Mouse (Mus musculus) heart, embryonic 15.5 days (tissue): ENCODE results near the gene Tas2r134. TPM values are rescaled to one million over a fixed set of nuclear protein-coding genes. Genes with fewer than 3 reads are reported as not detected.

Source experiments
- ATAC-seq: fragments of 200-750 bp; cut with Nextera tagmentation; replicated peaks from 2 replicates; pipeline ENCODE4 v1.8.0; 2017; ENCODE audit warnings: low read depth, moderate TSS enrichment; ENCODE audit not compliant: insufficient number of reproducible peaks, insufficient read depth, low FRiP score
- H3K27ac ChIP-seq: fragments of 300-500 bp; sonication (generic); 2 replicates; pipeline ENCODE4 v1.5.1; 2015; ENCODE audit warnings: mild to moderate bottlenecking, inconsistent platforms
- H3K27me3 ChIP-seq: fragments of 300-500 bp; sonication (generic); 2 replicates; pipeline ENCODE4 v1.6.1; 2015; ENCODE audit warnings: inconsistent platforms
- H3K36me3 ChIP-seq: fragments of 300-500 bp; sonication (generic); 2 replicates; pipeline ENCODE4 v1.6.1; 2015; ENCODE audit warnings: mild to moderate bottlenecking, inconsistent platforms
- H3K4me1 ChIP-seq: fragments of 300-500 bp; sonication (generic); replicated peaks from 2 replicates; pipeline ENCODE4 v1.6.1; 2015; ENCODE audit warnings: inconsistent platforms
- H3K4me2 ChIP-seq: fragments of 300-500 bp; sonication (generic); 2 replicates; pipeline ENCODE4 v1.6.1; 2015; ENCODE audit warnings: inconsistent platforms, mild to moderate bottlenecking, moderate library complexity
- H3K4me3 ChIP-seq: fragments of 300-500 bp; sonication (generic); 2 replicates; pipeline ENCODE4 v1.5.1; 2015; ENCODE audit warnings: mild to moderate bottlenecking, inconsistent platforms
- H3K9ac ChIP-seq: fragments of 300-500 bp; sonication (generic); 2 replicates; pipeline ENCODE4 v1.6.1; 2015; ENCODE audit warnings: mild to moderate bottlenecking, inconsistent platforms
- H3K9me3 ChIP-seq: fragments of 300-500 bp; sonication (generic); replicated peaks from 2 replicates; pipeline ENCODE4 v1.6.1; 2016; ENCODE audit warnings: inconsistent platforms
- WGBS: fragments of 180-500 bp; shearing (Covaris S2); methylation state at CpG from one replicate; pipeline ENCODE4 v1.1.7; 2015; ENCODE audit warnings: mixed read lengths; 5-methylcytosine and 5-hydroxymethylcytosine counted together
- polyA plus RNA-seq: library from polyadenylated mRNA; unstranded; fragments of >200 nt; fragmentation: Nextera tagmentation; extraction: Ambion mirVana; gene quantifications from 2 replicates; pipeline ENCODE4 v1.2.1, GENCODE M21; 2015

Gene Tas2r134
- polyA plus RNA-seq, result not detected in 2 replicates

DNA sequence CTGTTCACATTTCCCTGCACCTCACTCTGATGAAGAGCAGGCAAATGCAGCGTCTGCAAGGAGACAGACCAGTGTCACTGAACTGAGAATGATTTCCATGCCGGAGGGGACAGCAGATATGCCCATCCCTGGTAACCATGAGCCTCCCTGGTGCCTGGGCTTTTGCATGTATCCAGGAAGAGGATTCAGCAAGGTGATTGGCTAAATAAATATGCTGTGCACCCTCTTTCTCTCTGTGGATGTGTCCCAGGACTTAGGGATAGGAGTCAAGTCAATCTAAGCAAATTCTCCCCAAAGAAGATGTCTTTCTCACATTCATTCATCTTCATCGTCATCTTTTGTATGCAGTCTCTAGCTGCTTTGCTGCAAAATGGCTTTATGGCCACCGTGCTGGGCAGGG, at the start of gene Tas2r134:
TSS of gene Tas2r134 (plus strand) at position 301 of the 400 bp plus-strand sequence.
- no peaks in the 10 kb centered on the region for H3K36me3 ChIP-seq
- WGBS, result 77% methylated on average over 4 of the region's 4 CpGs

DNA sequence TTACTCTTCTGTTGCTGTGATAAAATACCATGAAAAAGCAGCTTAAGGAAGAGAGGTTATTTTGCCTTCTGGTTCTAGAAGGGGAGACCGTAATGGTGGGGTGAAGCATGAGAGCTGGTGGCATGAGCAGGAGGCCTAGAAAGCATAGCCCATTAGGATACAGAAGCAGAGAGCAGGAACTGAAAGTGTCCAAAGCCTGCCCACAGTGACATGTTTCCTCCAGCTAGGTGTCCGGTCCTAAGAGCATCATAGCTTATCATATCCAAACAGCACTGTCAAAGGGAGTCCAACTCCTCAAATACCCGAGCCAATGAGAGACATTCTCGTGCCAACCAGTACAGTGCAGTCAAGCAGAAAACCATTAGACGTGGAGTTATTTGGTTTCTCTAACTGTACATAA, 47.5 kb upstream of the Tas2r134 start:
- no peaks in the 10 kb centered on the region for H3K27me3 ChIP-seq
- H3K4me2 ChIP-seq, result no peak overlapping the region
- H3K4me1 ChIP-seq, result no peaks in the 10 kb centered on the region
- H3K36me3 ChIP-seq, result no peaks in the 10 kb centered on the region
- H3K9me3 ChIP-seq, result no peaks in the 10 kb centered on the region
- H3K27ac ChIP-seq, result no peak overlapping the region
- no peak overlapping the region for H3K4me3 ChIP-seq
- no peak for ATAC-seq
- no peak overlapping the region for H3K9ac ChIP-seq
- 68% methylated on average over 5 of the region's 5 CpGs for WGBS

More for the DNA sequence above, at the start of gene Tas2r134:
- H3K27ac ChIP-seq, result no peak within 1 kb of the TSS
- H3K9ac ChIP-seq, result no peak within 1 kb of the TSS
- H3K4me3 ChIP-seq, result no peak within 1 kb of the TSS
- H3K9me3 ChIP-seq, result no peaks in the 10 kb centered on the region
- no peaks in the 10 kb centered on the region for H3K4me1 ChIP-seq
- no peak for ATAC-seq
- no peaks in the 10 kb centered on the region for H3K27me3 ChIP-seq
- no peak within 1 kb of the TSS for H3K4me2 ChIP-seq

- ATAC-seq, result no peak
- H3K4me3 ChIP-seq, result no peak overlapping the region
These were observed 43.0 kb upstream of the Tas2r134 start for GRCm38 (mm10) chr2:51584050-51585046.

DNA sequence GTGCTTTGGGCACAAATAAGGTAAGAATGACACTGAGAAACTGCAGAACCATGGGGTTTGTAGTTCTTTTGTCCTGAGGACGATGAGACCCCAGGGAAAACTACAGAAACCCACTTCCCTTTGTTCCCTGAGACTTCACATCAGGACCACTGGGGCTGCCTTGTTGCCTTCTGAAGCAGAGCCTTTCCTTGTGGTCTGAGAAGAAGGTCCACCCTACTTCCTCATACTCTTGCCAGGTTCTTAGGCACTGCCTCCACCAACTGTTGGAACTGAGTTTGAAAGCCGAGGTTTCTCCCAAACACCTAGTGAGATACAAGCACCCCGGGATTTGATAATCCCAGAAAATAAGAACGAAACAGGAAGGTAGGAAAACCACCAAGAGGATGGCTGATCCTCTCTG, 39.0 kb upstream of the Tas2r134 start:
- H3K9ac ChIP-seq, result no peak overlapping the region
- no peak overlapping the region for H3K27ac ChIP-seq
- no peaks in the 10 kb centered on the region for H3K9me3 ChIP-seq
- H3K4me2 ChIP-seq, result no peak overlapping the region
- no peak for ATAC-seq
- H3K27me3 ChIP-seq, result no peaks in the 10 kb centered on the region
- WGBS, result 75% methylated on average over 4 of the region's 4 CpGs
- H3K4me1 ChIP-seq, result no peaks in the 10 kb centered on the region
- H3K36me3 ChIP-seq, result no peaks in the 10 kb centered on the region
- H3K4me3 ChIP-seq, result no peak overlapping the region

More at GRCm38 (mm10) chr2:51584050-51585046, 43.0 kb upstream of the Tas2r134 start:
- Histone ChIP-seq H3K4me2 (no peak overlapping the region), H3K9ac (no peak overlapping the region), H3K36me3 (no peaks in the 10 kb centered on the region), H3K9me3 (no peaks in the 10 kb centered on the region), H3K27me3 (no peaks in the 10 kb centered on the region), H3K27ac (no peak overlapping the region), H3K4me1 (no peaks in the 10 kb centered on the region)
- WGBS, result 80% methylated on average over 9 of the region's 9 CpGs

GRCm38 (mm10) chr2:51588895-51589294, 38.4 kb upstream of the Tas2r134 start:
- H3K27me3 ChIP-seq, result no peaks in the 10 kb centered on the region
- WGBS, result 59% methylated on average over 6 of the region's 6 CpGs
- no peak overlapping the region for H3K4me3 ChIP-seq
- H3K36me3 ChIP-seq, result no peaks in the 10 kb centered on the region
- ATAC-seq, result no peak
- no peak overlapping the region for H3K27ac ChIP-seq
- H3K9ac ChIP-seq, result no peak overlapping the region
- H3K4me2 ChIP-seq, result no peak overlapping the region
- H3K9me3 ChIP-seq, result no peaks in the 10 kb centered on the region
- no peaks in the 10 kb centered on the region for H3K4me1 ChIP-seq

- no peak overlapping the region for H3K4me3 ChIP-seq
- H3K36me3 ChIP-seq, result no peaks in the 10 kb centered on the region
- H3K4me2 ChIP-seq, result no peak overlapping the region
- H3K9me3 ChIP-seq, result no peaks in the 10 kb centered on the region
- no peak overlapping the region for H3K9ac ChIP-seq
- no peak overlapping the region for H3K27ac ChIP-seq
- H3K27me3 ChIP-seq, result no peaks in the 10 kb centered on the region
- WGBS, result 70% methylated on average over 1 of the region's 1 CpGs
- no peak for ATAC-seq
- no peaks in the 10 kb centered on the region for H3K4me1 ChIP-seq
These were observed 37.7 kb upstream of the Tas2r134 start for GRCm38 (mm10) chr2:51589627-51590026.

- 78% methylated on average over 8 of the region's 8 CpGs for WGBS
- H3K4me1 ChIP-seq, result no peaks in the 10 kb centered on the region
- no peak overlapping the region for H3K4me2 ChIP-seq
- H3K27ac ChIP-seq, result no peak overlapping the region
- no peak overlapping the region for H3K4me3 ChIP-seq
- H3K9ac ChIP-seq, result no peak overlapping the region
- H3K36me3 ChIP-seq, result no peaks in the 10 kb centered on the region
- H3K9me3 ChIP-seq, result no peaks in the 10 kb centered on the region
- no peak for ATAC-seq
- H3K27me3 ChIP-seq, result no peaks in the 10 kb centered on the region
These were observed 37.0 kb upstream of the Tas2r134 start for GRCm38 (mm10) chr2:51590308-51590707.

GRCm38 (mm10) chr2:51592157-51592556, 35.2 kb upstream of the Tas2r134 start:
- Histone ChIP-seq H3K27me3 (no peaks in the 10 kb centered on the region), H3K9ac (no peak overlapping the region), H3K27ac (no peak overlapping the region), H3K4me3 (no peak overlapping the region), H3K9me3 (no peaks in the 10 kb centered on the region), H3K4me2 (no peak overlapping the region), H3K4me1 (no peaks in the 10 kb centered on the region), H3K36me3 (no peaks in the 10 kb centered on the region)
- ATAC-seq, result no peak

DNA sequence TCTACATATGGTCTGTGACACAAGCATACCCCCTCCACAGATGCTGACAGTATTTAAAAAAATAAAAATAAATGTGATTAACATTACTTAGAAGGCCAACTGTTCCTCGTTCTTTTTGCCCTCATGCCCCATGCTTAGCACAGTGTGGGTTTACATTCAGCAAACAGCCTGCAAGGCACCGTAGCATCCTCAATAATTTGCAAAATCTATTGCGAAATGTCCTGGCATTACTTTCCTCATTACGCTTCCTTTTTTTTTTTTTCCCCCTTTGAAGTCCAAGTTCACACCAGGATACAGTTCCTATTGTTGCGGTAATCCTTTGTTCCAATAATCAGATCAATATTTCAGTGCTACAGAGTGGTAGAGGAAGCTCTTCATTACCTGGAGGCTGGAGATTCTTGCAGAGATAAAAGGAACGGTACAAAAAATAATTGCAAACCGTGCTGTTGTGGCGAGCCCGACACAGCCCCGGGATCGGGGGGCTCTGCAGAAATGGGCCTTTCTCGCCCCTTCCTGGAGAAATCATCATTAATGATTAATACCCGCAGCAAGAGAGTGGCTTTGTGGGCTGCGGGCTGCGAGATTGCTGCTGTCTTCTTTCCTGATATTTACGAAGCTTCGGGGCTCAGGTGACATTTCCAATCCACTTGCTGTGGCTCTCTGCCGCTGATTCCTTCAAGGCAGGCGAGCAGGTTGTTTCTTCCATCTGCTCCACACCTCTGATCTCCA, 27.7 kb upstream of the Tas2r134 start:
- Histone ChIP-seq H3K4me1 (no peaks in the 10 kb centered on the region), H3K9me3 (no peaks in the 10 kb centered on the region), H3K9ac (no peak overlapping the region), H3K4me2 (no peak overlapping the region), H3K36me3 (no peaks in the 10 kb centered on the region), H3K27ac (no peak overlapping the region), H3K4me3 (no peak overlapping the region), H3K27me3 (no peaks in the 10 kb centered on the region)
- WGBS, result 81% methylated on average over 19 of the region's 19 CpGs
- ATAC-seq, result no peak

GRCm38 (mm10) chr2:51600202-51600487, 27.2 kb upstream of the Tas2r134 start:
- ATAC-seq, result no peak
- H3K4me1 ChIP-seq, result no peaks in the 10 kb centered on the region
- no peaks in the 10 kb centered on the region for H3K9me3 ChIP-seq
- no peak overlapping the region for H3K4me2 ChIP-seq
- WGBS, result 71% methylated on average over 3 of the region's 3 CpGs
- no peaks in the 10 kb centered on the region for H3K27me3 ChIP-seq
- H3K27ac ChIP-seq, result no peak overlapping the region
- no peak overlapping the region for H3K9ac ChIP-seq
- no peaks in the 10 kb centered on the region for H3K36me3 ChIP-seq
- no peak overlapping the region for H3K4me3 ChIP-seq

DNA sequence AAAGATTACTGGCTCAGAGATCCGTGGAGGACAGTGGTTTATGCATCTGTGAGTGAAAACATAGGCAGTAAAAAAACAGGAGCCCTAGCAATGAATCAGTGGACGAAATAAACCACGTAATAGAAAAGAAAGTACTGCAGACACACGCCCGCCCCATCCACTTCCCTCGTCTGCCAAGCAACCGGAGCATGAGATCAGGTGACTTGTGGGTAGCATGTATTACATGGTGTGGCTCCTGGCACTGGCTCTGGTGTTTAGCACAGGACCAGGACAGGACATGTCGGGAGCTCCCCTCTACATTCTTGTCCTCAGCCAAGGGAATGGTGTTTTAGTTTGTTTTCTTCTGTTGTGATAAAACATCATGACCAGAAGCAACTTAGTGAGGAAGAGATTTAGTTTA, 26.4 kb upstream of the Tas2r134 start:
- H3K27ac ChIP-seq, result no peak overlapping the region
- H3K9me3 ChIP-seq, result no peaks in the 10 kb centered on the region

More for the DNA sequence above, 26.4 kb upstream of the Tas2r134 start:
- no peak overlapping the region for H3K4me3 ChIP-seq
- ATAC-seq, result no peak
- no peak overlapping the region for H3K4me2 ChIP-seq
- no peaks in the 10 kb centered on the region for H3K4me1 ChIP-seq
- H3K36me3 ChIP-seq, result no peaks in the 10 kb centered on the region
- WGBS, result 76% methylated on average over 8 of the region's 8 CpGs
- no peak overlapping the region for H3K9ac ChIP-seq
- H3K27me3 ChIP-seq, result no peaks in the 10 kb centered on the region
